Mouse (Mus musculus): ENCODE data around the gene Plcb1.

GRCm38 (mm10) chr2:134915035-134915434, 129.2 kb downstream of the Plcb1 start:
- TF ChIP-seq GATA1 (IDR thresholded peaks at IDR 0.05; ENCODE audit: borderline replicate concordance, low read length): no peak
- no peak for TF ChIP-seq FLI1 (IDR thresholded peaks at IDR 0.05; ENCODE audit: low read length)

Measured in megakaryocyte, embryonic 14.5 days (primary cell).